ENCODE assay signal across 9 mouse cellular contexts in the genomic region with DNA sequence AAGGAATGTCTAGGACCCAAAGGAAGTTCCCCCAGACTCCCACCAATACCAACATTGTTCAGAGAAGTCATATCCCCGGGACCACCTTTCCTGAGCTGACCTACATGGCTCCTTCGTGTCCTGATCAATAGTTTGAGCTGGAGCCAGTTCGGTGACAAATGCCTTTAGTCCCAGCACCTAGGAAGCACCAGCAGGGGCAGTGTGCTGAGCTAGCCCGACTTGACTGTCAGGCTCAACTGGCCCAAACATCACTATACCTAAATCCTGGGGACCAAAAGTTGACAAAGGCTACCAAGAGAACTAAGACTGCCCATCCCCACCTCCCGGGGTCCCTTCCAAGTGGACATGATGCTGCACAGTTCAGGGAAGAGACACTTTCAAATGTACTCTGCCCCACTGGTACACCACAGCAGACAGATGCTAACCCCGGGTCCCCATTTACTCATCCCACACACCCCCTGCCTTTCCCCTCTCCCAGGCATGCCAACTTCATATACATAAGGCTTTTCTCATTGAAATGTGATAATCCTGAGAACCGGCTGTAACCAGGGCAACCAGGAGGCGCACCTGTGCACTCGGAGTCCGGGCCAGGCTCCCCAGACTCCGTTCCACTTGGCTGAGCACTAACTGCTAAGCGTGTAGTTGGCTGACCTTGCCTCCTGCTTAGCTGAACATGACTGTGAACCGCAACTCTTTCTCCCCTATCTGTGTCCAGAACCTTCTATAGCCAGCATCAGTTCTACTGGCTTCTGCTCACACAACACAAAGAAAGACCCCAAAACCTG.
A peak's percentile ranks its signal among the peaks of the same experiment; 100 is the strongest.
DNase-seq lines count a peak whose midpoint lies in the region; ATAC-seq and TF ChIP-seq lines count a peak whose summit lies in the region.
"Had no signal": no experiment of that assay in that cellular context is flagged by ENCODE, and none has a peak within 500 bp of the region (broad histone marks: within the 10 kb centered on the region; RNA-seq: fewer than 3 reads in every experiment).

No protein-coding gene starts in this region.

- no peaks in the 10 kb centered on the region for H3K9me3 ChIP-seq in intestine, postnatal 0 days (ENCODE audit: control insufficient read depth)
- H3K9me3 ChIP-seq in intestine, embryonic 15.5 days: no peaks in the 10 kb centered on the region
- no peaks in the 10 kb centered on the region for H3K9me3 ChIP-seq in forebrain, postnatal 0 days (ENCODE audit: low read length)

- H3K4me1 ChIP-seq in intestine, postnatal 0 days (replicated peaks; ENCODE audit: control insufficient read depth, insufficient read depth, low read length): no peaks in the 10 kb centered on the region
- H3K4me1 ChIP-seq in intestine, embryonic 15.5 days (replicated peaks): 0 out of 2 replicates have a peak, but pooled peaks cover 4% of the 10 kb centered on the region
- no peaks in the 10 kb centered on the region for H3K4me1 ChIP-seq in forebrain, postnatal 0 days (ENCODE audit: insufficient read depth)

- no peak overlapping the region for H3K4me2 ChIP-seq in intestine, postnatal 0 days (replicated peaks; ENCODE audit: low read depth)
- no peak overlapping the region for H3K4me2 ChIP-seq in intestine, embryonic 15.5 days (replicated peaks)
- no peak overlapping the region for H3K4me2 ChIP-seq in forebrain, postnatal 0 days (ENCODE audit: low read depth)

- H3K27me3 ChIP-seq in intestine, postnatal 0 days (replicated peaks; ENCODE audit: control insufficient read depth, insufficient read depth, low read length): no peaks in the 10 kb centered on the region
- H3K27me3 ChIP-seq in intestine, embryonic 15.5 days (replicated peaks): no peaks in the 10 kb centered on the region
- no peaks in the 10 kb centered on the region for H3K27me3 ChIP-seq in forebrain, postnatal 0 days (ENCODE audit: insufficient read depth, low read length)

- ATAC-seq in intestine, postnatal 0 days: no peak
- ATAC-seq in intestine, embryonic 15.5 days: no peak
- ATAC-seq in forebrain, postnatal 0 days: peak; percentile 42; the same call in 1 of the 2 replicates
- ATAC-seq in frontal cortex, adult (ENCODE audit: low TSS enrichment): no peak
- ATAC-seq: lung, postnatal 0 days had no signal

- DNase-seq in cerebellum, adult 18-20 months: peak; percentile 77 to 89
- DNase-seq in forebrain, postnatal 0 days: peak; percentile 21
- DNase-seq in kidney, postnatal 4 days: peak; percentile 60 to 75
- DNase-seq in left cerebral cortex, adult 8-10 months (ENCODE audit: low spot score in 2 of 2): no peak
- DNase-seq in left cerebral cortex, postnatal 14 days (ENCODE audit: low spot score in 2 of 2): no peak

- 38% methylated on average over 13 of the region's 13 CpGs for WGBS in intestine, postnatal 0 days
- 37% methylated on average over 13 of the region's 13 CpGs for WGBS in intestine, embryonic 15.5 days
- 14% methylated on average over 13 of the region's 13 CpGs for WGBS in forebrain, postnatal 0 days

- intact Hi-C loops in left cerebral cortex, postnatal 14 days (cut with DNase I): no loop called here

- no peak overlapping the region for H3K9ac ChIP-seq in intestine, postnatal 0 days (ENCODE audit: low read depth, low read length)
- H3K9ac ChIP-seq in intestine, embryonic 15.5 days: no peak overlapping the region
- no peak overlapping the region for H3K9ac ChIP-seq in forebrain, postnatal 0 days

- no peak overlapping the region for H3K4me3 ChIP-seq in intestine, postnatal 0 days (ENCODE audit: low read depth, low read length)
- no peak overlapping the region for H3K4me3 ChIP-seq in intestine, embryonic 15.5 days (replicated peaks)
- H3K4me3 ChIP-seq in forebrain, postnatal 0 days (ENCODE audit: low read depth, low read length): no peak overlapping the region

- no peaks in the 10 kb centered on the region for H3K36me3 ChIP-seq in intestine, postnatal 0 days (ENCODE audit: control insufficient read depth, insufficient read depth)
- no peaks in the 10 kb centered on the region for H3K36me3 ChIP-seq in intestine, embryonic 15.5 days
- no peaks in the 10 kb centered on the region for H3K36me3 ChIP-seq in forebrain, postnatal 0 days (ENCODE audit: insufficient read depth)

- peak; percentile 28; the same call in 1 of the 2 replicates for TF ChIP-seq CTCF in intestine, postnatal 0 days (IDR thresholded peaks at IDR 0.05; ENCODE audit: low read depth)
- TF ChIP-seq CTCF in forebrain, postnatal 0 days (IDR thresholded peaks at IDR 0.05; ENCODE audit: low read depth): peak; percentile 41

- H3K27ac ChIP-seq in intestine, postnatal 0 days (ENCODE audit: low read depth, low read length): no peak overlapping the region
- no peak overlapping the region for H3K27ac ChIP-seq in intestine, embryonic 15.5 days
- H3K27ac ChIP-seq in forebrain, postnatal 0 days (ENCODE audit: low read depth, low read length): no peak overlapping the region

Comparison
In these comparisons a context has a peak if more than half of its experiments do, and no peak if none do; other contexts are left out.
1. DNase-seq: peak in cerebellum, adult 18-20 months (2 of 2), forebrain, postnatal 0 days (single experiment) and kidney, postnatal 4 days (2 of 2); none in left cerebral cortex, adult 8-10 months (0 of 2) and left cerebral cortex, postnatal 14 days (0 of 2).